8 mouse cellular contexts compared by ENCODE assay signal in genomic region chr16:17732841-17733340, GRCm38 (mm10). TPM values are rescaled to one million over a fixed set of nuclear protein-coding genes. Genes with fewer than 3 reads are reported as not detected.
DNase-seq lines count a peak whose midpoint lies in the region; ATAC-seq and TF ChIP-seq lines count a peak whose summit lies in the region.

Gene Med15 (minus strand): TSS chr16:17732891.

- intact Hi-C loops in left cerebral cortex, postnatal 10 days (cut with DNase I) = no loop called here

- H3K4me3 ChIP-seq in thymus, adult 2 months (ENCODE audit: control insufficient read depth, insufficient read depth, low read length) = no peak within 1 kb of the TSS
- no peak within 1 kb of the TSS for H3K4me3 ChIP-seq in embryonic facial prominence, embryonic 12.5 days
- H3K4me3 ChIP-seq in heart, embryonic 12.5 days = no peak within 1 kb of the TSS
- H3K4me3 ChIP-seq in midbrain, postnatal 0 days (ENCODE audit: low read depth, low read length) = no peak within 1 kb of the TSS

- H3K9me3 ChIP-seq in embryonic facial prominence, embryonic 12.5 days = no peaks in the 10 kb centered on the region
- H3K9me3 ChIP-seq in heart, embryonic 12.5 days (replicated peaks) = no peaks in the 10 kb centered on the region
- no peaks in the 10 kb centered on the region for H3K9me3 ChIP-seq in midbrain, postnatal 0 days (ENCODE audit: low read length)

- TF ChIP-seq CTCF in thymus, adult 2 months (IDR thresholded peaks at IDR 0.05; ENCODE audit: borderline replicate concordance, control insufficient read depth, extremely low read depth, insufficient read depth, low read length, poor library complexity) = no peak
- no peak for TF ChIP-seq CTCF in midbrain, postnatal 0 days (IDR thresholded peaks at IDR 0.05)

- peaks cover 2% of the 10 kb centered on the region; the same call in 1 of the 2 replicates for H3K27me3 ChIP-seq in thymus, adult 2 months (ENCODE audit: control insufficient read depth, insufficient read depth, low read length)
- H3K27me3 ChIP-seq in embryonic facial prominence, embryonic 12.5 days = 0 out of 2 replicates have a peak, but pooled peaks cover 4% of the 10 kb centered on the region
- peaks cover 6% of the 10 kb centered on the region; the same call in 1 of the 2 replicates for H3K27me3 ChIP-seq in heart, embryonic 12.5 days (replicated peaks)
- no peaks in the 10 kb centered on the region for H3K27me3 ChIP-seq in midbrain, postnatal 0 days (ENCODE audit: insufficient read depth, low read length)

- WGBS in thymus, adult 2 months = 49% methylated on average over 3 of the region's 3 CpGs
- 59% methylated on average over 3 of the region's 3 CpGs for WGBS in embryonic facial prominence, embryonic 12.5 days
- WGBS in heart, embryonic 12.5 days = 18% methylated on average over 3 of the region's 3 CpGs
- WGBS in midbrain, postnatal 0 days = 56% methylated on average over 3 of the region's 3 CpGs

- H3K27ac ChIP-seq in thymus, adult 2 months (ENCODE audit: control insufficient read depth, insufficient read depth, low read length) = no peak within 1 kb of the TSS
- no peak within 1 kb of the TSS for H3K27ac ChIP-seq in embryonic facial prominence, embryonic 12.5 days
- H3K27ac ChIP-seq in heart, embryonic 12.5 days (ENCODE audit: poor library complexity, severe bottlenecking) = no peak within 1 kb of the TSS
- H3K27ac ChIP-seq in midbrain, postnatal 0 days (ENCODE audit: low read depth, low read length) = no peak within 1 kb of the TSS

- no peaks in the 10 kb centered on the region for H3K4me1 ChIP-seq in thymus, adult 2 months (replicated peaks; ENCODE audit: control insufficient read depth, insufficient read depth, low read length)
- no peaks in the 10 kb centered on the region for H3K4me1 ChIP-seq in embryonic facial prominence, embryonic 12.5 days
- H3K4me1 ChIP-seq in heart, embryonic 12.5 days (replicated peaks) = no peaks in the 10 kb centered on the region
- no peaks in the 10 kb centered on the region for H3K4me1 ChIP-seq in midbrain, postnatal 0 days (ENCODE audit: insufficient read depth, low read length)

- TF ChIP-seq POLR2A in thymus, adult 2 months (IDR thresholded peaks at IDR 0.05; ENCODE audit: control insufficient read depth, extremely low read depth, insufficient read depth, low read length, poor library complexity) = no peak

- no peak for ATAC-seq in embryonic facial prominence, embryonic 12.5 days (ENCODE audit: insufficient number of reproducible peaks, insufficient read depth, low FRiP score, low TSS enrichment)
- no peak for ATAC-seq in heart, embryonic 12.5 days (ENCODE audit: insufficient number of reproducible peaks, low FRiP score)
- no peak for ATAC-seq in midbrain, postnatal 0 days (ENCODE audit: low FRiP score)

- H3K9ac ChIP-seq in embryonic facial prominence, embryonic 12.5 days = no peak within 1 kb of the TSS
- H3K9ac ChIP-seq in heart, embryonic 12.5 days = no peak within 1 kb of the TSS
- H3K9ac ChIP-seq in midbrain, postnatal 0 days (replicated peaks; ENCODE audit: low read length, poor library complexity, severe bottlenecking) = no peak within 1 kb of the TSS

- H3K36me3 ChIP-seq in thymus, adult 2 months (ENCODE audit: control insufficient read depth, insufficient read depth, low read length) = no peaks in the 10 kb centered on the region
- H3K36me3 ChIP-seq in embryonic facial prominence, embryonic 12.5 days = no peaks in the 10 kb centered on the region
- H3K36me3 ChIP-seq in heart, embryonic 12.5 days = no peaks in the 10 kb centered on the region
- no peaks in the 10 kb centered on the region for H3K36me3 ChIP-seq in midbrain, postnatal 0 days (ENCODE audit: insufficient read depth, low read length)

- H3K4me2 ChIP-seq in embryonic facial prominence, embryonic 12.5 days (replicated peaks) = no peak within 1 kb of the TSS
- no peak within 1 kb of the TSS for H3K4me2 ChIP-seq in heart, embryonic 12.5 days
- H3K4me2 ChIP-seq in midbrain, postnatal 0 days (ENCODE audit: low read depth, low read length, poor library complexity, severe bottlenecking) = no peak within 1 kb of the TSS

- DNase-seq in thymus, adult 2 months = no peak
- DNase-seq in thymus, postnatal 36 days = no peak
- DNase-seq in left cerebral cortex, postnatal 10 days (ENCODE audit: extremely low spot score in 1 of 2, low spot score in 2 of 2) = no peak
- no peak for DNase-seq in midbrain, postnatal 0 days (ENCODE audit: low spot score)
- no peak for DNase-seq in c-Kit-positive CD71-positive TER-119-positive erythroid progenitor cells, embryonic 14.5 days (ENCODE audit: low spot score)
- DNase-seq in MN1 (ENCODE audit: low spot score) = no peak

RNA-seq across cellular contexts. Expression of gene Med15, which starts in this region (rescaled TPM):
- polyA plus RNA-seq in thymus, adult 2 months (2012; rRNA removed) = 286 and 308 TPM in 2 replicates
- 44.5 and 48.2 TPM in 2 replicates for polyA plus RNA-seq in embryonic facial prominence, embryonic 12.5 days (2016; fragmentation: Nextera tagmentation; extraction: Ambion mirVana)
- polyA plus RNA-seq in heart, embryonic 12.5 days (2016; fragmentation: Nextera tagmentation; extraction: Ambion mirVana) = 36.9 and 39.9 TPM in 2 replicates
- 10 to 100 TPM; 65.0 to 70.2 TPM for total RNA-seq in left cerebral cortex, postnatal 10 days (2021)
- total RNA-seq in midbrain, postnatal 0 days (2014; rRNA removed) = 58.3 and 60.7 TPM in 2 replicates
- polyA plus RNA-seq in midbrain, postnatal 0 days (2015; fragmentation: Nextera tagmentation; extraction: Ambion mirVana) = 43.0 and 49.3 TPM in 2 replicates
